Mouse (Mus musculus): Measurements from ENCODE around the gene Hoxa10.
A peak's percentile ranks its signal among the peaks of the same experiment; 100 is the strongest.

The Hoxa10 gene

DNA sequence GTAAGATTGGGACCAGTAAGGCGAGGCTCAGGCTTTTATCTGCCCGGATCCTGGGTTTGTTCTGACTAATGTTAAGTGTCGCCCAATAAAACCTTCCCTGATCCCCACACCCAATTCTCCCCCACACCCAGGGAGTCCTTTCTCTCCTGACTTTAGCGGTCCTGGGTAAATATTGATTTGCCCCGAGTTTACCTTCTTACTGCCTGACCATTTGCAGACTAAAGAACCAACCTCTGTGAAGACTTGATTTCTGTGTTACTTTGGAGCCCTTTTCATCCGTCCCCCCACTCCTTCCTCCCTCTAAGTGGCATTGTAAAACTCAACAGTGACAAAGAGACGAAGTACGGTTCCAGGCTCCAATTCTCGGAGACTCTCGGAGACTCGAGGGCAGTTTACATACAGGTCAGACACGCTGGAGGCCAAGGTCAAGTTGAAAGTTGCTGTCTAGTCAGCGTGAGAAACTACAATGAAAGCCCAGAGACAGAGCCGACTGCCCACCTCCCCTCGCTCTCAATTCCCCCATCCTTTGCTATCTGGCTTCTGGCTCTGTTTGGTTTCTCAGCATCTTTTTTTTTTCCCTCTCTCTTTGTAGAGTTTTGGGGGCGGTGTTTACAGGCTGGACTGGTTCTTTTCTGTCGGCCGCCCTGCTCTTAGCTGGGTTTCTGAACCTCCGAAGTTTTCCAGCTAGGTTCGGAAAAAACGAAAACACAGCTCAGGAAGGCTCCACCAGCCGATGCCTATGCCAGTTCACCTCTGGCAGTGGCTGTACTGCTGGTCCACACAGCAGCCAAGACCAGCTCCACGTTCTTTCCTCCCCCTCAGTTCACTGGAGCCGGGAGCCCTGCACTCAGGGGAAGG is 22.0 kb upstream of the Hoxa10 start:
- no peak for DNase-seq

DNA sequence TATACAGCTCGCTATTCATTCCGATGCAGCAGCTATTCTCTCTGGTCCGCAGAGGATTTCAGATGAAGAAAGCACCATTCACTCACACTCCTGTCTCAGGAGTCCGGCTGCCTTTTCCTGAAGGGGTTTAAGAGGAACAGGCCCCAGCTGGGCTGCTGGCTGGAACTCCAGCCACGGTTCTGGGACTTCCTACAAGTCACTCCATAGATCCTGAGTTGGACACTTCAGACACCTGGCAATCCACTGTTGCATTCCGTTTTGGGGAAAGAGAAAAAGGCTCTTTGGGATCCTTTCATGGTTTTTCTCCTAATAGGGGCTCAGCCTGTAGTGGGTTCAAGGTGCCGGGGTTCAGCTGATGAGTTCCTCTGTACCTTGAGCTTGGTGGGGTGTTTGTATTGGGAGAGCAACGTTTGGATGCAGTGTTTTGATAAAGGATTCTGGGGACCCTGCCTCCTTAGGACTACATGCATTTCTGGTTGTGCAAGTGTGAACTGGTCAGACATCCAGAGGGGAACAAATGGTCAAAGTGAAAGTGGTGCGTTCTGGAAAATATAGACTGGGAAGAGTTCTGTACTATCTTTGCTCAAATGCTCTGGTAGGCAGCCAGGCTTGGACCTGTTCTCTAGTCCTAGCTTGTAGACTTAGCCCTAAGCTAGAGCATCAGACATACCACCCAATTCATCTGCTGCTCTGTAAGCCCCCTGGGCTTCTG is 21.3 kb upstream of the Hoxa10 start:
- DNase-seq: no peak

DNA sequence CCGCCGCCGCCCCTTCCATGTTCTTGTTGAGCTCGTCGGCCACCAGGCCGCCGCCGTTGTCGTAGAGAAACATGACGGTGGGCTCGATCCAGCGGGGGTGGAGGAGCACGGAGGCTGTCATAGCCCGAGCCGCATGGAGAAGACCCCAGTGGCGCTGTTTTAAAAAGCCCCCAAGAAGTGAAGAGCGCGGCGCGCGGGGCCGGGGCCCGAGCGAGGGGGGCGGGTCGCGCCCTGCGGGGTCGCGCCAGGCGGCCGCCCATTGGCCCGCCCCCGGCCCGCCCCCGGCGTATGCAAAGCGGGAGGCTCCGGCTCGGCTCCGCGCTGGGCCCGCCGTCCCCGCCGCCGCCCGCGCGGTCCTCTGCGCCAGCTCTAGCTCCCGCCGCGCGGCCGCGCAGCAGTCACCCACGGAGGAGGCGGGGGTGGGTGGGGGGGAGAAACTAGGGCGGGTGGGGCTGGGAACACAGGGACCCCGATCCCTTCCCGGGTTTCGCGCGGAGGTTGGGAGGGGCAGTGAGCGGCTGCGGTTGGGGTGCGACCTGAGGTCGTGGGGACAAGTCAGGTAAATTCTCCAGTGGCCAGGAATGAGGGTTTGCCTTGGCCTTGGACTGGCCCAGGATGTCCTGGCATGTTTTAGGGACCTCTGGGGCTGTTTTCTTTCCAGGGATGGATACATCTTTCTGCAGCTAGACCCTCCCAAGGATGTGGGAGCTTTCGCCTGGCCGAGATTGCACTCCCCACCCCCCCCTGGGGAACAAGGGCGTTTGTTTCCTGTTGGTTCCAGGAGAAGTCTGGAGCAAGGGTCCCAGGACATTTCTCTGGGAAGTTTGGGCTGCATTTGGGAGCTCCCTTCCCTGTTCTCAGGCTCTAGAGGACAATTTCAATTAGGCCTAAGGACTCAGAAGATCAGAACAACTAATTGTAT is 20.3 kb upstream of the Hoxa10 start, which contains the start of gene Hoxa13:
Gene Hoxa13 (minus strand): TSS at position 227 of the 922 bp plus-strand sequence.
- no peak for DNase-seq

- no peak for DNase-seq
These were observed 19.2 kb upstream of the Hoxa10 start for GRCm38 (mm10) chr6:52259811-52260261.

GRCm38 (mm10) chr6:52259081-52259790 is 18.6 kb upstream of the Hoxa10 start:
- no peak for DNase-seq

DNA sequence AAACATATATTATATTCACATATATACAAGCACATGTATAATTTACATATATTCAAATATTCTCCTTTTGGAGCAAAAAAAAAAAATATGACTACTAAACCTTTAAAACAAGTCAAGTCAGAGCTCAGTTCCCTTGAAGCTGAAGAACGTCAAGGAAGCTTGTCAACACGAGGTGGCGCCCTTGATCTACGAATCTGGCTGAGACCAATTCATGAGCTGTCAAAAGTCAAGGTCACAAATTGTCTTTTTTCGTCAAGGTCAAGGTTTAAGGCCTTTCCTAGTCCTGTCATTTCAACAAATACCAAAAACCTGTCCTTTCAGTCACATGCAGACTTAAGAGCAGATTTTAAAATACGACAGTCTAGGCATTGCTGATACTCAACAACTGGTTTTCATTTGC is 16.3 kb upstream of the Hoxa10 start:
- peak; percentile 88 for DNase-seq

GRCm38 (mm10) chr6:52253511-52254500 is 13.2 kb upstream of the Hoxa10 start:
- no peak for DNase-seq

DNA sequence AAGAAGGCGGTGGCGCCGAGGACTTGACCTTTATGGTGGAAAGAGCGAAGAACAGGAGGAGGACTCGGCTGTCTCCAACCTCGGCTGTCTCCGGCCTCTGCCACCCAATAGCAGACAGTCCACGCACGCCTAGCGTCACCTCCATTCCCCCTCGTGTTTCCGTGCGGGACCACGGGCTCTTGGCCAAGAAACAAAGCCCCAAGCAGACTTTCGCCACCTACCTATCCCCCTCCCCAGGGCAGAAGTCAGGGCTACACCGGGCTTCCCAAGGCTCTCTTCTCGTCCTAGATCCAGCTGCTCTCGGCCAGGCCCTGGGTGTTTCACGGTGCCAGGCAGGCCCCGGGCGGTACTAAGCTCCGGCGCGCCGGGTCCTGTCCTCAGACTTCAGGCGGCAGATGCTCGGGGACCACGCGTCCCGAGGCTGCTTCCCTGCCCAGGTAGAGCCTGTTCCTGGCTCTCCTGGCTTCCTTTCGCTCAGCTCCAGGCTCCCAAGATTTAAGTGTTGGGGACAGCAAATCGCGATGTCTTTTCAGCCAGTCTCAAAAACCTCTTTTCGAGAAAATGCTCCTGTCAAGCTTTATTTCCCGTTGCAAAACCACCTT is 12.2 kb upstream of the Hoxa10 start:
- DNase-seq: no peak

- no peak for DNase-seq
These were observed 11.5 kb upstream of the Hoxa10 start for GRCm38 (mm10) chr6:52252016-52252774.

DNA sequence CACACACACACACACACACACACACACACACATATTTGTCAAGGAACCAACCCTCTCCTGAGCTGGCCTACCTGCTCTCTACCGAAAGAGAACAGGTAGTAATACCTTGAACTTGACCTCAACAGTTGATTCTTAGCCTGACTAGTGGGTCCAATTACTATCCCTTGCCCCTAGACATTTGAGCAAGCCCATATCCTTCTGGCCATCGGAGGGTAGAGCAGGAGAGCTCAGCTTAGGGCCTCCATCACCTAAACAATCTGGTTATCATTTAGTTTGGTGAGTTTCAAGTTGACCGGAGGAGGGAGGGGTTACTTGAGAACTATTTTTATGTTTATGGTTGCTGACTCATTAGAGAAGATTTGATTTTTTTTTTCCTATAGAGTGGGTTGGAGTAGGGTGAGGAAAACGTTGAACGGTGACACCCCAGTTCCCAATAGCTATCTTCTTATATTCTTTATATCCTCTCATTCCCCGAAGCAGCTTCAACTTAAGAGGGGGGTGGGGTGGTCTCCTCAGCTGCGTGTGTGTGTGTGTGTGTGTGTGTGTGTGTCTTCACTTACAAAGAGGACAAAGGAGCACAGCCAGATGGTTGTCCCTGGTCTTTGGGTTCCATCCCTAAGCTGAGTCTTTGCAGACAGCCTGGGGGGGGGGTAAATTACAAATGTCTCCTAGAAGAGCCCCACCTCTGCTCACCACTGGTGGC is 10.7 kb upstream of the Hoxa10 start:
- DNase-seq: no peak

GRCm38 (mm10) chr6:52249826-52250225 is 9.2 kb upstream of the Hoxa10 start:
- no peak for DNase-seq

- DNase-seq: no peak
These were observed 8.7 kb upstream of the Hoxa10 start for GRCm38 (mm10) chr6:52249415-52249738.

GRCm38 (mm10) chr6:52248638-52249414 is 8.2 kb upstream of the Hoxa10 start:
- no peak for DNase-seq

DNA sequence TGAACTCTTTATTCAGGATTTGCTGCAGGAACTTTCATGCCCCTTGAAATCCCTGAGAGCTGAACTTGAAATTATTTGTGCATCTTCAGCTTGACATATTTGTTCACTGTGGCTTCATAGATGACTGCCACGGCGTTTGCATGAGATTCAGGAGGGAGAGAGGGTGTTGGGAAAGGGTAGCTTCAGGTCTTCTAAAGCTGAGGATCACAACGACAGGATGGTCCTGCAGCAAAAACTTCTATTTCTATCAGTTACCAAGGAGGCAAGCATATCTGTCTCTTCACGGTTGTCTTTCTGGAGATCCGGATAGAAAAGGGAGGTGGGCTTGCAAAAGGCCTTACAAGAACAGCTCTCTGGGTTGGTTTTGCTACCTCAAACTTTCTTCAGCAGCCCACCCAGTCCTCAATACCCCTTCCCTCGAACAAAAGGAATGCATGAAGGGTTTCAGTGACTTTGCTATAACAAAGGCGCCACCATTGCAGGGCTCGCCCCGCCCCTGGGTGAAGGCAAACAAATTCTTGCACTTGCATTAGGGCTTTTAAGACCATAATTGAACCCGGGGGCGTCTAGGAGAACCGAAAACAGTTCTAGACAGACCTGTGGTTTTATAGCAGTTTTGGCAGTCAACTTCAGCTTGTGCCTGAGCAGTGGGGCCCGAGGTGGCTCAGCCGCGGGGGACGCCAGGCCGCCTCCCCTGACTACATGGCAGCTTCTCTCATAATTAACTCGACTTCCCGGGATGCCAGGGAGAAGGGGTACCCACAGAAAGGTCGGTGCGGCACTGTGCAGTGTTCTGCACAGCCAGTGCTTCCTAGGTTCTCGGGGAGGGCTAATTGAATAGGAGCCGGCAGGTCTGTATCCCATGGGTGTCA is 7.3 kb upstream of the Hoxa10 start:
- no peak for DNase-seq

- DNase-seq: no peak
These were observed 6.3 kb upstream of the Hoxa10 start for GRCm38 (mm10) chr6:52246916-52247315.

DNA sequence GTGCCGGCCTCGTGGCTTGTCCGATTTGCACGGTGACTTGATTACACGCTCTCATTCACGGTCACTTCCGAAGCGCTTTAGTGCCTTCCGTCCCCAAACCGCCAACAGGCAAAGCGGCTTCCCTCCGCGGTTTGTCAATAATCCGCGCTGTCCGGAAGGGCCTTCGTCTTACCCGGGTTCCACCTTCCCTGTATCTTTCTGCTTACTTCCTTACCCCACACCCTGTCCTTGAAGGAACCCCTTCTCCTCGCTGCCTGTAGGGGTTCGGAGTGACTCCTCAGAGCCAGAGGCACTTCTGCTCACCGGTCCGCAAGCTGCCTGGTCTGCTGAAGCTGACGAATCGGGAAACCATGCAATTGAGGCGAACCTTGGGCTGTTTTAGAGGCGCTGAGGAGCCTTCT is 5.7 kb upstream of the Hoxa10 start:
- no peak for DNase-seq

GRCm38 (mm10) chr6:52245757-52246142 is 5.1 kb upstream of the Hoxa10 start, which contains the start of gene Hoxa11:
Gene Hoxa11, minus strand, starts transcription at chr6:52245810.
- DNase-seq: no peak

Measured in lung, postnatal 10 days (tissue).